Mouse (Mus musculus): ENCODE measurements around the gene Tectb. TPM values are rescaled to one million over a fixed set of nuclear protein-coding genes. Genes with fewer than 3 reads are reported as not detected.
"Not testable (repeated sequence)": the region's sequence is repeated elsewhere in the genome, so short reads cannot be mapped to it uniquely, and the experiment has no call there.

The Tectb gene
- polyA plus RNA-seq, 1 experiment from 2014 or later = not detected

DNA sequence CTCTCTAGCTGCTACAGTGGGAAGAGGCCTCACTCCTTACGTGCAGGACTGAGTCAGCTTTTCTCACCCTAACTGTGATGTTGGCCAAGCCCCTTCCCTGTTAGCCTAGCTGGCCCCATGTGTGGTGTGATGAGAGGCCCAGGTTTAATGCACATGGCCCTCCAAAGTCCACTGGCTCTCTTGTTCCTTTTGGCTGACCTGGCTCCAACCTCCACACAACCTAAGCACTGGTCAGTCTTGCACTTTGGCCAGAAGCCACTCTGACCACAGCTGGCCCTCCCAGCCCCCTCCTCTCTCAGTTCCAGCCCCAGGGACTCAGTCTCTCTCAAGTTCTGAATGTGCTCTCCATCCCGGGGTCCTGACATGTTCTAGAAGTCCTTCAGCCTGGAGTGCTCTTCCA is 35.4 kb upstream of the Tectb start:
- Histone ChIP-seq H3K4me2 (no peak overlapping the region), H3K27ac (replicated peaks) (no peak overlapping the region), H3K4me3 (no peak overlapping the region), H3K36me3 (no peaks in the 10 kb centered on the region), H3K27me3 (replicated peaks) (no peaks in the 10 kb centered on the region), H3K4me1 (0 out of 2 replicates have a peak, but pooled peaks cover 3% of the 10 kb centered on the region), H3K9ac (no peak overlapping the region), H3K9me3 (0 out of 2 replicates have a peak, but pooled peaks cover 2% of the 10 kb centered on the region)
- 49% methylated on average over 2 of the region's 2 CpGs for WGBS
- no peak for ATAC-seq (ENCODE audit: extremely low read depth, insufficient number of reproducible peaks, low FRiP score, low TSS enrichment)

DNA sequence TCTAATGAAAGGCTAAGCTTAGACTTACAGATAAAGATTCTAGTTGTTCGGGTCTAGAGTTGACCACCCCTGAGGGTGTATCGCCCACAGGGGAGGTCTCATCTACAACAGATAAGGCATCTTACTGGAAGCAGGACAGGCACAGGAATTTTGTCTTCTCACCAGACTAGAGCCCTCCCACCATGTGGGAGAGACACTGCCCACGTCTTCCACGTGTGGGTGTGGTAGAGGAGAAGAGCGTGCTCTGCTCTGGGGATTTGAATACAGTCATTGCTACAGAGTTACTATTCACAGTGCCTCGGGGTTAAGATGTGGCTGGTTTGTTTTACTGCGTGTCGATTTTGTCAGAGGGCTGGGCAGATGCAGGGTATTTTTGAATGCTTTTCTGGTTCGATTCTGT is 33.0 kb upstream of the Tectb start:
- Histone ChIP-seq H3K36me3 (no peaks in the 10 kb centered on the region), H3K4me1 (0 out of 2 replicates have a peak, but pooled peaks cover 3% of the 10 kb centered on the region), H3K27ac (replicated peaks) (no peak overlapping the region), H3K9ac (no peak overlapping the region), H3K27me3 (replicated peaks) (no peaks in the 10 kb centered on the region), H3K4me2 (no peak overlapping the region), H3K9me3 (peaks cover 5% of the 10 kb centered on the region; the same call in 1 of the 2 replicates), H3K4me3 (no peak overlapping the region)
- no peak for ATAC-seq (ENCODE audit: extremely low read depth, insufficient number of reproducible peaks, low FRiP score, low TSS enrichment)
- 49% methylated on average over 9 of the region's 9 CpGs for WGBS

- Histone ChIP-seq H3K9me3 (peaks cover 5% of the 10 kb centered on the region; the same call in 1 of the 2 replicates), H3K27ac (replicated peaks) (no peak overlapping the region), H3K4me2 (no peak overlapping the region), H3K36me3 (no peaks in the 10 kb centered on the region), H3K27me3 (replicated peaks) (no peaks in the 10 kb centered on the region), H3K9ac (no peak overlapping the region), H3K4me1 (0 out of 2 replicates have a peak, but pooled peaks cover 3% of the 10 kb centered on the region), H3K4me3 (no peak overlapping the region)
- 78% methylated on average over 6 of the region's 6 CpGs for WGBS
- no peak for ATAC-seq (ENCODE audit: extremely low read depth, insufficient number of reproducible peaks, low FRiP score, low TSS enrichment)
Observed at GRCm38 (mm10) chr19:55148109-55148508, 32.4 kb upstream of the Tectb start.

DNA sequence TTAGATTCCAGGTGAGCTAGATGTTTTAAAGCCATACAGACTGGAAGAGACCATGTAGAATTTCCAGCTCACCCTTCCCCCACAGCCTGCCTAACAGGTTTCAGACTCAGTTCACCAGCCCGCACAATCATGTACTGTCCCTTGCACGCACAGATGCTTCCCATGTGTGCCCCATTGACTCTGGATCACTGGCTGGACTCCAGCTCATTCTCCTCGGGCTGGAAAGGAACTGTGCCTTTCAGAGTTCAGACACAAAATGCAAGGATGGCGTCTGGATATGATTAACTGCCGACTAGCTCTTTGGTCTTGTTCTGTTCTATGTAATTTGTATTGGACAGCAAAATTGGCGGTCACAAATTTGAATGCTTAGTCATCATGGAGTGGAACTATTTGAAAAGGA is 30.9 kb upstream of the Tectb start:
- no peak for ATAC-seq (ENCODE audit: extremely low read depth, insufficient number of reproducible peaks, low FRiP score, low TSS enrichment)
- no peak overlapping the region for H3K9ac ChIP-seq
- no peaks in the 10 kb centered on the region for H3K27me3 ChIP-seq (replicated peaks)
- no peaks in the 10 kb centered on the region for H3K36me3 ChIP-seq
- H3K4me1 ChIP-seq = no peaks in the 10 kb centered on the region
- H3K4me3 ChIP-seq = no peak overlapping the region
- H3K9me3 ChIP-seq = peaks cover 5% of the 10 kb centered on the region; the same call in 1 of the 2 replicates
- no peak overlapping the region for H3K27ac ChIP-seq (replicated peaks)
- H3K4me2 ChIP-seq = no peak overlapping the region
- 72% methylated on average over 6 of the region's 6 CpGs for WGBS

DNA sequence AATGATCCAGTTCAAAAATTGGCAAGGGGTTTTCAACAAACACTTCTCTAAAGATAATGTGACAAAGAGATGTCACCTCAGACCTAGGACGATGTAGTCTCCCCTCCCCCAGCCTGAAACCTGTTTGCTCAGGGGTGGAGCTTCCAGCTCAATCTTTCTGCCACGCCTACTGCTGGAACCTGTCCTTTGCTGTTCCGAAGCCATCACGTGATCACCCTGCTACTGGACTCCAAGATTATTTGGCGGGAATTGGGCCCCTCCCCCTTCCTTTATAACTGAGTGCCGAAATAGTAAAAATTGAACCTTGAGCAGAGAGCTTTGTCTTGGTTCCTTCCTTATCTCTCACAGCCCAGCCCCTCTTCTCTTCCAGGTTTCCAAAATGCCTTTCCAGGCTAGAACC is 28.3 kb upstream of the Tectb start:
- not testable (repeated sequence) for H3K4me3 ChIP-seq; H3K27ac ChIP-seq (replicated peaks); H3K9ac ChIP-seq; H3K4me1 ChIP-seq; ATAC-seq (ENCODE audit: extremely low read depth, insufficient number of reproducible peaks, low FRiP score, low TSS enrichment); H3K4me2 ChIP-seq; H3K27me3 ChIP-seq (replicated peaks); H3K9me3 ChIP-seq; H3K36me3 ChIP-seq
- WGBS = 57% methylated on average over 5 of the region's 6 CpGs

GRCm38 (mm10) chr19:55152983-55153382 is 27.6 kb upstream of the Tectb start:
- Histone ChIP-seq H3K27ac (replicated peaks) (no peak overlapping the region), H3K4me1 (no peaks in the 10 kb centered on the region), H3K9ac (no peak overlapping the region), H3K4me2 (no peak overlapping the region), H3K27me3 (replicated peaks) (no peaks in the 10 kb centered on the region), H3K4me3 (no peak overlapping the region), H3K9me3 (peaks cover 5% of the 10 kb centered on the region; the same call in 1 of the 2 replicates), H3K36me3 (no peaks in the 10 kb centered on the region)
- no peak for ATAC-seq (ENCODE audit: extremely low read depth, insufficient number of reproducible peaks, low FRiP score, low TSS enrichment)
- WGBS = 79% methylated on average over 6 of the region's 6 CpGs

- no peak for ATAC-seq (ENCODE audit: extremely low read depth, insufficient number of reproducible peaks, low FRiP score, low TSS enrichment)
- WGBS = 75% methylated on average over 7 of the region's 7 CpGs
- Histone ChIP-seq H3K4me2 (no peak overlapping the region), H3K9ac (no peak overlapping the region), H3K4me3 (no peak overlapping the region), H3K36me3 (no peaks in the 10 kb centered on the region), H3K27ac (replicated peaks) (no peak overlapping the region), H3K9me3 (no peaks in the 10 kb centered on the region), H3K4me1 (no peaks in the 10 kb centered on the region), H3K27me3 (replicated peaks) (no peaks in the 10 kb centered on the region)
Observed at GRCm38 (mm10) chr19:55157029-55157428, 23.5 kb upstream of the Tectb start.

DNA sequence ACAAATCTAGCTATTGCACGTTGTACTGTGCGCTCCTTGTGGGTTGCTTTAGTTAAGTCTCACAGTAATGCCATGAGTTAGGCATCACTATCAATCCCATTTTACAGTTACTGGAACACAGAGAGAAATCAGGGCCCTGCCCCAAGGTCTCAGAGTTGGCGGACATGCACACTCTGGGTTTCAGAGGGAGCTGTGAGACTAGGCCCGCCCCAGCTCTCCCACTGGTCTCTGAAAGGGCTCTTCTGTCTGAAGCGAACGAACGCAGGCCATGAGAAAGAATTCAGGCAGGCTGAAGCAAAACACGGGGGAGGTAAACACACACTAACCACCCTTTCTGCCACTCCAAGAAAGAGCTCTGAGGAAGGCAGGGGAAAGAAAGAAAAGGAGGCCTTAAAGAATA is 21.9 kb upstream of the Tectb start:
- WGBS = 61% methylated on average over 8 of the region's 8 CpGs
- Histone ChIP-seq H3K36me3 (no peaks in the 10 kb centered on the region), H3K27ac (replicated peaks) (no peak overlapping the region), H3K4me1 (no peaks in the 10 kb centered on the region), H3K4me3 (no peak overlapping the region), H3K9me3 (no peaks in the 10 kb centered on the region), H3K4me2 (no peak overlapping the region), H3K9ac (no peak overlapping the region), H3K27me3 (replicated peaks) (no peaks in the 10 kb centered on the region)
- ATAC-seq (ENCODE audit: extremely low read depth, insufficient number of reproducible peaks, low FRiP score, low TSS enrichment) = no peak

DNA sequence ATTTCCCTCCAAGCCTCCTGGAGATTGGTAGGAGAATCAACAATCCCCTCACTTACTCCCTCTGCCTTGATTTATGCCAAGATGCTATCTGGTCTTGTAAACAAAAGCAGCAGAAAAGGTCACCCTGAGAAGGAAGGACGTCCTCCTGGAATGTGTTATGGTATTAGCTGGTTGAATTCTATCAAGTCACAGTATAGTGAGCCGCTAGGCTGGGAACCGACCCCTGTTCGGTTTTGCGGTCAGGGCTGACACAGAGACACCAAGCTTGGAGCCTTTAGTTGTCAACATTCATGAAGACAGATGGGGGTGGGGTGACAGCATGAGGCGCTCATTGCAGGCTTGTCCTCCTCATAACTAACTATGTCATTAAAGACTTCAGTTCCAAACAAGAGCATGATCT is 20.7 kb upstream of the Tectb start:
- no peak for ATAC-seq (ENCODE audit: extremely low read depth, insufficient number of reproducible peaks, low FRiP score, low TSS enrichment)
- Histone ChIP-seq H3K4me2 (no peak overlapping the region), H3K27me3 (replicated peaks) (no peaks in the 10 kb centered on the region), H3K27ac (replicated peaks) (no peak overlapping the region), H3K4me1 (no peaks in the 10 kb centered on the region), H3K9ac (no peak overlapping the region), H3K9me3 (no peaks in the 10 kb centered on the region), H3K36me3 (no peaks in the 10 kb centered on the region), H3K4me3 (no peak overlapping the region)
- 63% methylated on average over 6 of the region's 6 CpGs for WGBS

GRCm38 (mm10) chr19:55162271-55162670 is 18.3 kb upstream of the Tectb start:
- ATAC-seq (ENCODE audit: extremely low read depth, insufficient number of reproducible peaks, low FRiP score, low TSS enrichment) = no peak
- WGBS = 76% methylated on average over 4 of the region's 4 CpGs
- H3K27me3 ChIP-seq (replicated peaks) = no peaks in the 10 kb centered on the region
- no peak overlapping the region for H3K4me3 ChIP-seq
- no peak overlapping the region for H3K4me2 ChIP-seq
- no peak overlapping the region for H3K9ac ChIP-seq
- H3K4me1 ChIP-seq = no peaks in the 10 kb centered on the region
- H3K27ac ChIP-seq (replicated peaks) = no peak overlapping the region
- no peaks in the 10 kb centered on the region for H3K9me3 ChIP-seq
- no peaks in the 10 kb centered on the region for H3K36me3 ChIP-seq

GRCm38 (mm10) chr19:55164162-55164561 is 16.4 kb upstream of the Tectb start:
- WGBS = 46% methylated on average over 1 of the region's 1 CpGs
- H3K4me3 ChIP-seq = no peak overlapping the region
- H3K27ac ChIP-seq (replicated peaks) = no peak overlapping the region
- no peak overlapping the region for H3K4me2 ChIP-seq
- no peak overlapping the region for H3K9ac ChIP-seq
- H3K4me1 ChIP-seq = no peaks in the 10 kb centered on the region
- ATAC-seq (ENCODE audit: extremely low read depth, insufficient number of reproducible peaks, low FRiP score, low TSS enrichment) = no peak
- H3K27me3 ChIP-seq (replicated peaks) = no peaks in the 10 kb centered on the region
- no peaks in the 10 kb centered on the region for H3K9me3 ChIP-seq
- H3K36me3 ChIP-seq = no peaks in the 10 kb centered on the region

GRCm38 (mm10) chr19:55165183-55165865 is 15.2 kb upstream of the Tectb start:
- ATAC-seq (ENCODE audit: extremely low read depth, insufficient number of reproducible peaks, low FRiP score, low TSS enrichment) = no peak

More at GRCm38 (mm10) chr19:55165183-55165865, 15.2 kb upstream of the Tectb start:
- H3K36me3 ChIP-seq = no peaks in the 10 kb centered on the region
- no peak overlapping the region for H3K27ac ChIP-seq (replicated peaks)
- H3K9ac ChIP-seq = no peak overlapping the region
- H3K4me1 ChIP-seq = no peaks in the 10 kb centered on the region
- H3K9me3 ChIP-seq = peaks cover 10% of the 10 kb centered on the region; the same call in 1 of the 2 replicates
- no peak overlapping the region for H3K4me2 ChIP-seq
- no peaks in the 10 kb centered on the region for H3K27me3 ChIP-seq (replicated peaks)
- no peak overlapping the region for H3K4me3 ChIP-seq
- 65% methylated on average over 1 of the region's 1 CpGs for WGBS
